Mouse (Mus musculus) lung, postnatal 36 days (tissue): ENCODE data around the gene Itga4.

ENCODE experiments used
- DNase-seq: peaks from one replicate; pipeline ENCODE4 v3.0.0; 2022; ENCODE audit warnings: mixed read lengths

The Itga4 gene

DNA sequence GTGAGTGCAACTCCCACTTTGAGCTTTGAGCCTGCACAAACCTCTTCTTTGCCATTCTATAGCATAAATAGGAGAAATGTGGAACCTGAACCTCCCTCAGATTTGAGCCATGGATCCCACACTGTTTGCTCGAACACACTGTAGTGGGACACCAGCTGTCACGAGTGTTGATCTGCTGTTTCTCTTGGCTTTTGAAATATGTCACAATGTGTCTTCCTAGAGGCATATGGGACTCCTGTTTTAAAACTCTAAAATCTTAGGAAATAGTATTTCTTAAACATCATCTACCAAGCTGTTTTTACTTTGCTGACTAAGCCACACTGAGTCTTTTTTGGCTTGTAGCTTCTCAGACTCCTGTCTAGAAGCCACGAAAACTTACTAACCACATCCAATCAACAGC lies 102.6 kb downstream of the Itga4 start:
- DNase-seq: no peak

DNA sequence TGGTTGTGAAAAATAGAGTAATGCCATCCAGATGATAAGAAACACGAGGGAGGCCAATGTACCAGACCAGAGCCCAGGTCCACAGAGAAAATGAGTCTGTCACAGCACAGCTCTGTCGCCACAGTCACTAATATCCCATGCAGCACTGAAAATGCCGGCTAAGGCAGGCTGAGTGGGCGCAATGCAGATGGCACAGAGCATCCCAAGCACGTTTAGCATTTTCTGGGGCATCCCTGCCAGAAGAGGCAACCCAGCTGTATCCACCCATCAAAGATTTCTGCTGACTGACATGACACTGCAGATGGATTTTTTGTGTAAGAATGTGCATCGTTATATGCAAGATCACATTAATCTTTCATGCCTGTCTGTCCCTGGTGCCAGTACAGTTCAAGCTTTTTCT lies 106.8 kb downstream of the Itga4 start:
- no peak for DNase-seq

DNA sequence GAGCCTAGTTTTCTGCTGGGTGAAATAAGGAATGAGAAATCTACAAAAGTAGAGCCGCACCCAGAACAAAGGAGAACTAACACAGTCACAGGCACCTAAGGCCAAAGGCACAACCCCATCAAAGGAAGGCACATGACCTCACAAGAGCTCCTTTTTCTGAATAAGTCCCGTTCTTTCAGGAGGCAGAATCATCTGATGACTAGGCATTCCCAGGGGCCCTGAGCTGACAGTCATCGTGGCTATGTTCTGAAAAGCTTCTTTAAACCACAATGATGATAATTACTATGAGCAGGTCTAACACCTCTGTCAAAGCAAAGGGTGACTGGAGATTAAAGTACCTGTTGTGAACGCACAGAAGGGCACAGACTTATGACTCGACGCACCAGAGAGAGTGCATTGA lies 108.7 kb downstream of the Itga4 start:
- no peak for DNase-seq

DNA sequence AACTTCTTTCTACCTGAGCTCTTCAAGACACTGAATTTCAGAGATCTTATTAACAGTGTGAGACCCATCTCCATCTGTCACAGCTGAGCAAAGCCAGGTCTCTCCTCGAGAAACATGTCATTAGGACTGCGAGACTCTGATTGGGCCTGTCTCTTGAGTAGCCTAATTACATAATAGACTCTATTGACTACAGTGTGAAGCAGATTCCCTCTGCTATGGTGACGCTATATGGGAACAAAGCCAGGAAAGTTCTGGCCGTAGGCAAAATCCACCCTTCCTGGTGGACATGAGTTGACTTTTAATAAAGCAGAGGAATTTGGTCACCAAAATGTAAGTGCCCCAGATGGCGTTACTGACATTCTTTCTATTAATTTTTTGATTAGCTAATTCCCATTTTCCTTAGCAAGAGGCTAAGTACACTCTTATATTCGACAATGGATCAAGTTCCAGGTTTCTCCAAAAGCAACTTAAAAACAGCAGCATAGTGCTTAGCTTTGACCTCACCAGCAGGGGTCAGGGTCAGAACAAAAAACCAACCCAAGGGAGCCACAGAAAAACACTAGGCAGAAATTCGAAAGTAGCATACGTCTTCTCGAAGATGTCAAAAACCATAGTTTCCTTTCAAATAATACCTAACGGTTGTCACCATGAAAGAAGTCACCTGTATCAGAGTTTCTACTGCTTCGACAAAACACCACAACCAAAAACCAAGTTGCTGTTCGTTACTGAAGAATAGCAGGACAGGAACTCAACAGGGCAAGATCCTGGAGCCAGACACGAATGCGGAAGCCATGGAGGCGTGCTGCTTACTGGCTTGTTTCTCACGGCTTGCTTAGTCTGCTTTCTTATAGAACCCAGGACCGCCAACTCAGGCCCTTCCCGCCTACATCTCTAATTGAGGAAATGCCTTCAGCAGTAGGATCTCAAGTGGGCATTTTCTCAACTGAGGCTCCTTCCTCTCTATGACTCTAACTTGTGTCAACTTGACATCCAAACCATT lies 112.5 kb downstream of the Itga4 start:
- DNase-seq: no peak

DNA sequence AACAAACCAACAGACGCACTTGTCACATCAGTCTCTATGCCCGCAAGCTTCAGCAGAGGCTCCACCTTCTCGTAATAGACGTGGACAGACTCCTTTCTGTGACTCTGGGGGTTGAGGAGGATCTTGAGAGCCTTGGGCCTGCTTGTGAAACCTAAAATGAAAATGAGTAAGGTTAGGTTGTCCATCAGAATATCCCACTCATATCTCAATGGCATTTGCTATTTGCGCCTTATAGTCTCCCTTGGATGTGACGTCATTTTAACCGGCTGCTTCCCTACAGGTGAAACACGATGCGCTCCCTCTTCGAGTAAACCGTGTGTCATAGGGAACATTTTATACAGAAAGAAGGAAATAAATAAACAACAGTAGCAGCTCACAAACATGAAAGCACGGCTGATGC lies 113.4 kb downstream of the Itga4 start:
- DNase-seq: no peak

DNA sequence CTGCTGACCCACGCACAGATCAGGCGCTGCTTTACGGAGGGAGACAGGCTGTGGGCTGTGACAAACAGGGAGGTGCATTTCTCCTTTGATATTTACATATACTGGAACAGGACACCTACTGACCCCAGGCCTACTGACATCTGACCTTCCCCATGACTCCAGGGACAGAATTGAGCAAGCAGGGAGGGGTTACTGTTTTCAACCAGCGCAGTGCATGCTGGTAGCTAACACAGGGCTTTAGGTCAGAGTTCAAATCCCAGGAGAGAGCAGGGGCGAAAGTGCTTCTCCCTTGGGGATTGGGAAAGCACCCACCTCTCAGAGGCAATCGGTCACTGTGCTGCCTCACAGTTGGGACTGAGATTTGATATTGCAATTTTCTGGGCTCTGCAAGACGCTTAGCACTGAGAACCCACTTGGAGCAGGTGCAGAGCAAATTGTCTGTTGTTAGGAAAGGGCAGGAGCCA lies 113.9 kb downstream of the Itga4 start:
- DNase-seq: peak; percentile 39

DNA sequence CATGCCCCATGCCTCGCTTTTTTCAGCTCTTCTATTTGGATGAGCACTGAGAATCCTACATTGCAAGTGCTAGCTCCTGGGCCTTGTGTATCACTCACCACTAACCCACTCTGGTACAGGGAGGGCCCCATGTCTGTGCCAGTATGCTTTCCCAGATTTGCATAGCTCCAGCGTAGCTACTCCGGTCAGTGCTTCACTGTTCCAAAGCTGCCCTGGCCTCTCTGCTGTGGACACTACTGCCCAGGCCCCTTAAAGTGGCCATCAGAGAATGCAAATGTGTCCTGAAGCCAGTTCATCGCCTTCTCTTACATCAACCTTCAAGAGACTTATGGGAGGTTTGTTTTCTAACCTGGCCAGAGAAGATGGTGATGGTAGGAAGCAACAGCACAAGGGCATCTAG lies 114.7 kb downstream of the Itga4 start:
- DNase-seq: no peak

DNA sequence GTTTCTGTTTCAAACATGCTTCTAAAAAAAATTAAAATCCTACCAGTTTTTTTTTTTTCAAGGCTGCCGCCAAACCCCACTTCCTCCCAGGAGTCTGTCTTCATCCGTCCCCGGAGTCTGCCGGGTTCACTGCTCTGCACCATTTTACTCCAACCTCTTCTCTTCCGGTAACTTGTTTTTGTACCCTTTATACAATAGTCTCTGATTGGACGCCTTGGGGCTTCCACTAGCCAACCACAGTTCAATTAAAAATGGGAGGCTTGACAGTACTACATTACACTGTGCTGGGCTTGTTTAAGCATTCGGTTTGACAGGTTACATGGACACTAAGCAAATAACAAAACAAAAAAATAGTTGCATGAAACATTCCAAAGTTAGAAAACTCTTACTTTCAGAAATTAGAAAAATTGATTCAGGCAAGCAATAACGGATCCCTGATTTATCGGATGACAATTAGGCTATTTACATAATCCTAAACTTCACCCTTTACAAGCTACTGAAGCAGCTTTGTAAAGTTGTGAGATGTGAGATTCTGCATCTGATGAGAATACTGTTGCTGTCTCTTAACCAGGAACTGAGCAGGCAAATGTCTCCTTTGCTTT lies 115.6 kb downstream of the Itga4 start:
- DNase-seq: peak; percentile 17

DNA sequence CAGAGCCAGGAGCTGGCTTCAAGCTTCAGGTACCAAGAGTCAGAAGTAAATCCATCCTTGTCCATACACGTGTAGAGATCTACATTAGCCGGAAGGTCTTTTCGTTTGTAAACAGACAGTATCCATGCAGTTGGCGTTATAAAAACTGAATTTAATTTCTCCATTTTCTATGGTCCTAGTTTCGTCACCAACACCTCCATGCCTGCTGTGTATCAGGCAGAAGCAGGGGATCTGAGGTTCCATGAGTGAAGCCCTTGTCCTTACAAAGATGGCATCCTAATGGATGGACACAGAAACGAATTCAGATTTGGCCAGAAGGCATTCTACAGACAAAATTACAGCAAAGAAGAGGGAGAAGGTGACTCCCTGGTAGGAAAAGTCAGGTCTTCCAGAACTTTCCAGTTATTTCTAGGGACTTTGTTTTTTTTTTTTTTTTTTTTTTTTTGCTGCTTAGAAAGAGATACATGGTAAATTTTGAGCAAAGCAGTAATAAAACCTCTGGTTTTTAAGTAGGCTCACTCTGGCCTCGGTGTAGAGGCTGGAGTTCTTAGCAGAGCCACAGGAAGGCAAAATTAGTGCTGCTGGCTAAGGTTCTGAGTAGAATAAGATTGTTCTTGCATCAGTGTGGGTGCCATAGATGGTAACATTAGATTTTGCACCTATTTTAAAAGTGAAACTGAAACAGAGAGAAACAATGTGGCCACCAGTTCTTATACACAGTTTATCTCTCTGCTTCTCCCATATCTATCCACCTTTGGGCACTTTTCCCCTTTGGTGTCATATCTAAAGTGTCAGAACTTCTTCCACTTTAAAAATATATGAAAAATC lies 116.3 kb downstream of the Itga4 start:
- no peak for DNase-seq

DNA sequence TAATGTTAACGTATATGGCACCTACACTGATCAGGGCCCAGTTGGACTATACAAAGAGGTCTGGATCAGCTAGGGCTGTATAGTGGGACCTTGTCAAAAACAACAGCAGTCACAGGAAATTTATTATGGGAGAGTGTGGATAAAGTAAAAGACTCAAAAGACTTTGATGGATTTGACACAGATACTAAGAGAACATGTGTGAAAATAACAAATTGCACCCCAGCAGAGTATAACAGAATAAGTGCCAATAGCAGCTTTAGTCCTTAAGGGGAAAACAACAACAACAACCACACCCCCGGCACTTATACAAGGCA lies 116.9 kb downstream of the Itga4 start:
- DNase-seq: no peak

DNA sequence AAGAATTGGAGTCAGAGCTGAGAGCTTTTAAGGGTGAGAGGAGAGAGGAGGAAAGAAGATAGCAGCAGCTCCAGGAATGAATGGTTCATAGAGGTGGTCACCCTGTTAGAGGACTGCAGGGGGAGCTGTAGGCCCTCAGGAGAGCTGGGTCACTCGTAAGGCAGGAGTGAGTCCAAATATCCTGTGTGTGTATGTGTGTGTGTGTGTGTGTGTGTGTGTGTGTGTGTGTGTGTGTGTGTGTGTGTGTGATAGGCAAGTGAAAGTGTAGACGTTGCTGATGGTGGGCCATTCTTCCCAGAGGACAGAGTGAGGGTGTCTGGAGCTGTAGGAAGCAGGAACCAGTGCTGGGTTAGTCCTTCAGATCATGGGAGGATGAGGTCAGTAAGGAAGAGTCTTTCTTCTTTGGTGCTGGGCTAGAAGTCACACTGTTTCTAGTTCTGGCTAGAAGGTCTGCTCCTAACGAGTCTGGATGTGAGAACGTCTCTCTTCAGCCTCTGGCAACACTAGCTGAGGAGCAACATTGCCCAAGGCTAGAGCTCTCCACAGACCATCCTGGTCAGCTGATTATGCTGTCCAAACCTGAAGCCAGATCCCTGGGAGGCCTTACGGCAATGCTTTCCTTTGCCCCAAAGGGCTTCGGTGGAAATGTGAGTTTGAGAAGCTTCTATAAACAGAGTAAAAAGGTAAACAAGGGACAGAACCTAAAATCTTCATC lies 117.4 kb downstream of the Itga4 start:
- DNase-seq: peak; percentile 20

DNA sequence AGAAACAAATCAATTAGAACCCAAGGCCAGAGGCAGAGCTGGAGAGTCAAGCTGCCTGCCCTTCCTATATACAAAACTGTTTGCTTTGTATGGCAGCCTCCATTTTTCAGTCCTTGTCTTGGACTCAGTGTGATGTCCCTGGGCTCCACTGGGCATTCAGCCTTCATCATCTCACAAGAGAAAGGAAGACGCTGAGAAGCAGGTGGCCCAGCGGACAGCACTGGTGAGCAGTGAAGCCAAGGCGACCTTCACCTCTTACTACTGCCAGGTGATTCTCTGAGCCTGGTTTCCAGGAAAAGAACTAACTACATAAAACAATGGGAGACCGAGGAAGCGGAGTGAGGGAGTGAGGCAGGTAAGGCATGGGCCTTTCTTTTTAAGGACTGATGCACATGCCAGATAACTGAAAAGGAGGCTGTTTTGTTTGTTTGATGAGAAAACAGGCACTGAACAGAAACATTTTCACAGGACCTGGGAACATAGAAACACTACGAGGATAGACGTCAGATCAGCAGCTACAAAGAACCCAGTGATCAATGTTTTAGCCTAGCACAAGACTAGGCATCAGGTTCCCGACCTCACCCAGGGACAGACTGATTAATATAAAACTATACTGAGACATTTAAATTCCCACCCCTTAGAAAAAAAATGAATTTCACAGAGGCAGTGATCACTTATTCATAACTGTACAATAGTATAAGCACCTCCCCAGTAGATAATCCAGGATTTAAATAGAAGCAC lies 123.3 kb downstream of the Itga4 start:
- DNase-seq: no peak

DNA sequence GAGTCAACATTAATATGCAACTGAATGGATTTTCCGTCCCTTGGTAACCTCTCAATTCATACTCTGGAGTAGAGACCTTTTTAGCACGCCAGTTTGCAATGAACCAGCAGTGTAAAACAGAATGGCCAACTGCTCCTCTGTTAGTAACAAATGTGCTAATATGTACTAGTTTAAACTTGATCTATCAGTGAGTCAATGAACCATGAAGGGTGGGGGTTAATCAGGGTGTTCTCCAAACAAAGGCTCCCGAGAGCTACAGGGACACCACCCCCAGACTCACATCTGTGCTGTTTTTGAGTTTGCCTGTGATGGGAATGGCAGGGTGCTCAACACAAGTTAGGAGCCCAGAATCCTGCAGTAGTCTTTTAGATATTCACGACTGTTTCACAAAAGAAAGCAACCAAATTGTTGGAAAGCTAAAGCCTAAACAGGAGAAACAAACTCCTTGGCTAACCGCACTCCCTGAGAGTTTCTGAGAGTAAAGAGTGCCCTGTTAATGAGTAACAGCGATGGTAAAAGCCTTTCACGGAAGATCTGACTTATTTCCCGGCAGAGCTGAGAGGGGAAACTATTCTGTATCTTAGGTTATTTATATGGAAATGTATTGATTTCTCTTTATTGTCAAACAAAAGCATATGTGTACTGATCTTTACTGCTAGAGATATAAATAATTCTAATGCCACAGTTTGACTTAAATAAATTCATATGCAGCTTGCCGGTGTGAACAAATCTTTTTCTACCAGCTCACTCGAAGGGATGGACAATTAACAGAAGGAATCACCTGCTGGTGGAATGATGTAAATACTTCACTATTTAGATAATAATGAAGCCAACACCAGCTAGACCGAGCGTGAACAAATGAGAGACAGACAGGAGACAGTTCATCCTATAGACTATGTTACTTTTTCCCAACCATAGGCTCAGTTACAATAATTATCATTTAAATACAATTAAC lies 124.1 kb downstream of the Itga4 start:
- no peak for DNase-seq
